Mouse (Mus musculus) neutrophil, adult 5-6 weeks (primary cell): ENCODE measurements around the gene Unc5c. TPM values are rescaled to one million over a fixed set of nuclear protein-coding genes. Genes with fewer than 3 reads are reported as not detected.

Source experiments
- ATAC-seq: fragments of 151-379, 151-347 bp; 2 replicates; pipeline ENCODE4 v1.8.0; 2017; ENCODE audit warnings: mild to moderate bottlenecking, moderate TSS enrichment; ENCODE audit not compliant: insufficient number of reproducible peaks, poor library complexity, low FRiP score, severe bottlenecking; ENCODE audit errors: extremely low read depth
- total RNA-seq: library from RNA; stranded (forward); fragments of 200-1000 nt; gene quantifications from 2 replicates; pipeline ENCODE4 v1.2.3, GENCODE M21; 2017

Gene Unc5c
- total RNA-seq, 1 experiment from 2014 or later = 0.12 TPM

DNA sequence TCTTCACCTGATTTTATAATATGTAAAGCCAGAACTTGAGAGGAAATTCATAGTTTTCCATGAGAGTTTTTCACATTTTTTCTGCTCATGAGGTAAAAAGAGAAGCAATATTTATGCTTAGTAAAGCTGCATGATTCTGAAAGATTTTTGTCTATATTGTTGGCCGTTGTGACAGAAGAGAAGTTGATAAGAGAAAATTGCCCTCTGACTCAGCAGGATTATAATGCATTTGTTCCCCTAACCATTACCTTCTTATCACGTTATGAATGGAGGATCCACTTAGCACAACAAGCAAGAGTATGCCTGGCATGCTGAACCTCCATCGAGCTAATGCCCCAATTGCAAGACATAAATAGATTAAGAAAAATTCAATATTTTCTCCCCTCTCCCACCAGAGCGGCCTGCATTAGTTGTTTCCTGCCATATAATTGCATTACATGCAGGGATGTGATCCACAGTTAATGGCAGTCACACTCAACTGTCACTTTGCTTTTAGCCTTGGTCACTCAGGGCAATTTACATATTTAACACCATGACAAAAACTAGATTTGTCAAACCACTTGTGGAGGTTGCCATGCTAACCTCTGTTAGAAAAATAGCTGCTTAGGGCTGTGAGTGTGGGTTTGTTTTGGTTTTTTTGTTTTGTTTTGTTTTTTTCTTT is 37.0 kb downstream of the Unc5c start:
- ATAC-seq = no peak

DNA sequence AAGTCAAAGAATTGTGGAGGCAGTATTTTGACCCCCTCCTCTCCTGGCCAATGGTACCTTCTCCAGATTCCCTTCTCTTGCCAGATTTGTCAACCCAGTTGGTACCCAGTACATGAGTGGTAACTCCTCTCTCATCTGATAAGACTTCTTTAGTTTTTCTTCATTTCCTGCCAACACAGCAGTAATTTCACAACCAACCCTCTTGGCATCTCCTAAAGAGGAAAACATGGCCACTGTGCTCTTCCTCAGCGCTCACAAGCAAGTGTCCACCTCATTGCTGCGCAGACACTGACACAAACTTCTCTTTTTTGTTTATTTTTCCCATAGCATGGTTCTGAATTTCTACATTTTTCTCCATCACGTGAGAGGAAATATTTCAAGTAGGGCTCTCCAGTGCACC is 38.3 kb downstream of the Unc5c start:
- no peak for ATAC-seq

DNA sequence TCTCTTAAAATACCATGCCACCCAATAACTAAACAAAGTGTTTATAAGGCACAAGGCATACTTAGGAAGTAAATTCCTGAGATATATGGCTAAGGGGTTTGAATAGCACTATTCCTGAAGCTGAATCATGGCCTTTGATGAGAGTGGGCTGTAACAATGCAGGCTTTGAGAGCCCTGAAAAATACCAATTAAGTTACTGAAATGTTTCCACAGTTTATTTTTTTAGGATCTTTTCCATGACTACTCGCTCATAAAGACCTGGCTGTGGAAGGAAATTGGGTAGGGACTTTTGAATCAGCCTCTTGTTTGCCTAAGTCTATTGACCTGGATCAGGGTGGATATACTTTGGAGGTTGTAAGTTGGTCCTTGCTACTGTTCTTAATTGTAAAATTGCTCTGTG is 44.8 kb downstream of the Unc5c start:
- ATAC-seq = no peak

DNA sequence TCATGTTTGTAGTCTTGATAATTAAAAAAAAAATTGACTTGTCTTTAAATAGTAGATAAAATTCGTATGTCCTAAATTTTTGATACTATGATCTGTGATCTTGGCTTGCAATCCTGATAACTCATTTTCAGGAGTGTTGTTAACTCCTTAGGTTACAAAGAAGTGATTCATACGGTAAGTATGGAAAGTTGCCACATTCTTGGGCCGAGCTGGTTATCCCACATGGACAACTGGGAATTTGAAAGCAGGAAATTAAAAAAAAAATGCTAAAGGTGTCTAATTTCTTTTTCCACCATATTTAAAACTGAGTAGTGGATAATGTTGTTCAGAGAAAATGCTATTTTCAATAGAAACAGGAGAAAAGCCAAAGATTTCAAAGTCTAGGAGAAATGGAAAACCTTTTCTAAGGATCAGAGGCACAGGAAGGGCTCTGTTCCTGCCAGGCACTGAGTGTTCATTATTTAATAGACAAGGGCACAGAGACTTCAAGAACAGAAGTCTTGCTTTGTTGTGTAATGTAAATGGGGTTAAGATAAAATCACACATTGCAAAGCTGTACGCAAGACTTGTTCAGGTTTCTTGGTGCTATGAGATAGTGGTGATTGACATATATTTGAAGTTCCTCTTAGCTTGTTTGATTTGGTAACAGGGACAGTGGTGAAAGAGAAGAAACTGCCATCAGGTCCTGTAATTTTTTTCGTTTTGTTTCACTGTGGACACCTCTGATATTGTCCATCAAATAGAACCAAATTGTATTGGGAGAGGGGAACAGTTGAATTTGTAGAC is 46.4 kb downstream of the Unc5c start:
- ATAC-seq = no peak

DNA sequence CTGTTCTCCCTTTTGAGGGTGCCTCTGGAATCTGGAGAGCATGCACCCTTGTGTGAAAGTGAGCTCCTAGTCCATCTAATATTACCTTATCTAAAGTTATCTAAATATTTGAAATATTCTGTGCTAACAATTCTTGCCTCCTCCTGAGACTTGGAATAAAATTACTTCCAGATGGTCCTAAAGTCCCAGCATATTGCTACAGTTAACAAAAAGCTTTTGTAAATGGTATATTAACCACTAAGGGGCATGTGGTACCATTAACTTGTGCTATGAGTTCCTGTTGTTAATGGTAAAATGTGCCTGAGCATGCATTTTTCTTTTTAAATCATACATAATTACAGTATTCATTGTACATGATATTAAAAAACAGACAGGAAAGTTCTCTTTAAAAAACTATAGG is 63.7 kb downstream of the Unc5c start:
- no peak for ATAC-seq

DNA sequence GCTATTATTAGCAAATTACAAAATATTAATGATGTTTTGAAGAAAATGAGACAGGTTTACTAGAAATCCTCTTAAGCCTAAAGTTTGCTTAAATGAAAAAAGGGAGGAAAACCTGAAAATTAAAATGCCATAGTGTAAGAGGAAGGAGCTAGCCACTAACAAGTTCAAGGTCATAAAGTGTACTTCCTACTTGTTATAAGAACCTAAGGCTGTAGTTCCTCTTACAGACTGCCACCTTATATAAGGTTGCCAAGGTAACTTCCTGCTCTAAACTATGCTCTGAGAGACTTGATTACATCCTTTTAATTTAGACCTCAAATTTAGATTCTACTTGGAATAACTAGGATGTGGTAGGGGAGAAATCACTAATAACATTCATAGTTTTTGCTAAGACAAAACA is 64.6 kb downstream of the Unc5c start:
- no peak for ATAC-seq

DNA sequence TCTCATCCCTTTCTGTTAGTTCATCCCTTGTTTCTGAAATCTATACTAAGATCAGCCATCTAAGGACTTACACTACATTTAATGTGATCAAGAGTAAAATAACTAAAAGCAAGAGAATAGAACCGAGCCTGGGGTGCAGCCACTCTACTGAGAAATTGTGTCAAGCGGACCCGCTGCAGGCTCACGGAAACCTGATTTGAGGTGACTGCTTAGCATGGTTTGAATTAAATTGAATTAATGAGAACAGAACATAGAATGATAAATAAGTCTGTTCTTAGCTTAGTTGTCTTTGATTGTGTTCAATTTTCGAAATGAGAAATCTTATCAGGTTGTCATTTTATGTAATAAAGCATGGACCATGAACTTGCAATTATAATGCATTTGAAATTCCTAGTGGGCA is 68.8 kb downstream of the Unc5c start:
- ATAC-seq = no peak

DNA sequence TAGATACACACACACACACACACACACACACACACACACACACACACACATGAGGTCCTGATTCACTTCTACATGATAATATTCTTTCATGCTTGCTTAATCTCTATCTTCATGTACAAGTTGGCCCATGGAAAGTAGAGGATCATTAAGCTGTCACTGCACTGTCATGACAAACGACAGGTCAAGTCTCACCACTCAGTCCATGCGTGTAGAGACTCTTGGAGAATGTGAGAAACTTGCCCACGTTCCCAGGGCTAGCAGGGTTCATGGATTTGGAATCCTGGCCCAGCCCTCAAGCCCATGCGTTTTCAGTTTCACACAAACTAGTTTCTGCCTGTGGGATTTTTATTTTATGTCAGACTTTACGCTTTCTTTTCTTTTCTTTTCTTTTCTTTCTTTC is 71.8 kb downstream of the Unc5c start:
- ATAC-seq = no peak

DNA sequence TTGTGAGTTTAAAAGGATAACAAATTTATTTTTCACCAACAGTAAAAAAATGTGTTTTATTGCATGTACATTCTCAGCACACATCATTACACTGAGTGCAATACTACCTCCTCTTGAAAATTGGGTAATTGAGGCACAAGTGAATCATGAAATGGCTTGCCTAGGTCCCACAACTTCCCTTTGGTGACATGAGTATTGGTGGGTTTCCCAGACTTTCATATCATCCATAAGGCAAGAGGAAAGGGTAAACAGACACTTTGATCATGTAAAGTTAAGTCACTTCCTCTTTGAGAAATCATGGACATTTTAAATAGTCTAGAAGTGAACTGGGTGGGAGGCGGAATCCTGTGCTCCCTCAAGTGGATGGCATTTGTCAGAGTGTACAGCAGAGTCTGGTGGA is 73.1 kb downstream of the Unc5c start:
- no peak for ATAC-seq

DNA sequence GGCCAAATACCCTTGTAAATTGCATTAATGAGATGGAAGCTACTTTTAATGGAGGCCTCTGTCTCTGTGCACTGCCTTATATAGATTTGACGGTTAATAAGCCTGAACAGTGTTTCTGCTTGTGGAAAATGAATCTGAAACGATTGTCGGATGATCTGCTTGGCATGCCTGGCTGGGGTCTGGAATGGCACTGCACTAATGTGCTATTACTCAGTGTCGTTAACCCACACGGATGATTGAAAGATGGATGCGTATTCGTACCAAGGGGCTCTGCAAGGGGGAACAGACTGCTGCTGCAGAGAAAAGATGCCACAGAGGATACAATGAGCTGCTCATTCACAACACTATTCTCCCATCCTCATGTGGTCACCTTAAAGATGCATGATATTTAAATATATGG is 75.7 kb downstream of the Unc5c start:
- no peak for ATAC-seq

DNA sequence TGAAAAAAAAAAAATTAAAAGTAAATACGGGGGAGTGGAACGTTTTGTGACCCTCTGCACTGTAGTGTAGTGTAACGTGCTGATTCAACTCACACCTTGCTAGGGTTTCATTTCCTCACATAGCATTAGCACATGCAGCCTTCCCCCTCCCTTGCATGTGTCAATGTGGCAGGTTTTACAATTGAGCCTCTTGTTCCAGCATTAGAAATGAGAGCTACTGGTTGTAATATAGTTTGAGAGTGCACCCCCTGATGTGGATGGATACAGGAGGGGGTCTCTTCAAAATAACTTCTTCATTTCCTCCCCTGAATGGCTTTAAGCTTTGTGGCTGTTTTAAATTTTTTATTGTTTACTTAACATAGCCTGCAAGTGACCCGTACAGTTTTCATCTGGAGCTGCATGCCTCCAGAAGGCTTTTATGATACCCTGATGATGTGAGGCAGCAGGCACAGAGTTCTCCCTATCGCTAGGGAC is 82.4 kb downstream of the Unc5c start:
- ATAC-seq = no peak

DNA sequence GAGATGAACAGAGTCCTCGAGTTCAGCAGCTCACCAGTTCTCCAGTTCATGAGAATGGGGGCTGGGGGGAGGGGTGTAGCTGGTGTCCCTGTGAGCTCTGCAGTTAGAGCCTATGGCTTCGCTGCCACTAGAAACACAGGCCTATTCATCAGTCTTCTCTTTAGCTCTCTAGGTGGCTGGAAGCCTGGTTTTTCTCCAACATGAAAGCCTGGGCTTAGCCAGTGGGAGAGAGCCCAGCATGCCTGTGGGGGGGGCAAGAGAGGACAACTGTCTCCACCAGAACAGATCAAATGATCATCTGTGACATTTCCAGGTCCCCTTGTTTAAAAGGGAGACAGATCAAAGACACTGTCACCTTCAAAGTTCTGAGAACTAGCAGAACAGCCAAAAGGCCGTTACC is 84.6 kb downstream of the Unc5c start:
- no peak for ATAC-seq

DNA sequence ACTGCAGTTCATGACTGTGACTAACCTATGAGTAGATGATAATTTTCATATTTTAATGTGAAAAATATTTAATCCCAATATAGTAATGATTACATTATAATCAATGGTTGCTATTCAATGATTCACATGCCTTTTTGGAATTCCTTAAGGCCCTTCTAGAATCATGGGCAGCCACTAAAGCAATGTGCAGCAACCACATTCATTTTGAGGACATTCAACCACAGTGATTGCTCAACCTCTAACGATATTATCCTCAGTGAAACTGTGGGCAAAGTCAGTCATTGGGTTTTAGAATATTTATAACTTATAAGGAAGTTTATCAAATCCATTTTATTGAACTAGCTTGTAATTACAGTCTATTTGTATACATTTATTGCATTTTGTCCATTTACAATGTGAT is 87.9 kb downstream of the Unc5c start:
- ATAC-seq = no peak

DNA sequence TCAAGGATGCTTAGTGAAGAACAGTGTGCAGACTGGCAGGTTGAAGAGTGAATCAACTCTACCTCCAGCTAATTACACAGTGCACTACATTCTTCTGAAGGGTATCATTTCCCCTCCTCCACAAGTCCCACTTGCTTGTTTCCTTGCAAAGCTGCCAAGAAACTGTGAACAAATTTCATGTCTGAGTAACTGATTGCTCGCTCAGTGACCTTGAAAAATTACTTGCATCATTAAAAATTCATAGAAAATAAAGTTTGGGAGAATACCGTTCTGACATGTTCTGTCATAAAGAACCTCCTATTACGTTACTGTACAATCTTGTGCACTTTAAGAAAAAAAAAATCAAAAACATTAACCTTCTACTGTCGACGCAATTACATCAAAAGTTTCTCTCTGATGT is 92.1 kb downstream of the Unc5c start:
- no peak for ATAC-seq

DNA sequence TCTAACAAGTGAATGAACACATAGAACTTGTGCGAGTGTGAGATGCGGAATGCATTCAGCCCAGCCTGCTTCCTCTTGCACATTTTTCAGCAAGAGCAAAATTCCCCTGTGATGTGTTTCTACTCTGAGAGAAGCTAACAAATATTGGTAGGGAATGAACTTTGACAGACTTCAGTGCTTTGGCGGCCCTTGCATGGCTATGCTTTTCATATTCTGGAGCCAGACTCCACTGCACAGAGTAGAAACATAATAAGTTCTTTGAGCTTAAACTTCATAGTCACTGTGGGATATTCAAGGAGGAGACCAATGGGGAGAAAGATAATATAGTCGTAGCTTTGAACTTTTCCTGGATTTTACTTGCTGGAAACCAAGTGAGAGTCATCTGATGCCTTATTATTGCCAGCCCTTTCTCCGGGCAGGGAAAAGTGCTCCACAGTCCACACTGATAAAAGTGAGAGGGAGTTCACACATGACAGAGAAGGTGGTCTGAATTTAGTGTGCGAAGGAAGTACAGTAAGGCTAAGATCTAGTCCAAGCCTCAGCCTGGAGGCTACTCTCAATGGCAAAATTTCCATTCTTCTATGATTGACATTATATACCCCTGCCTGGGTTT is 110.2 kb downstream of the Unc5c start:
- no peak for ATAC-seq

DNA sequence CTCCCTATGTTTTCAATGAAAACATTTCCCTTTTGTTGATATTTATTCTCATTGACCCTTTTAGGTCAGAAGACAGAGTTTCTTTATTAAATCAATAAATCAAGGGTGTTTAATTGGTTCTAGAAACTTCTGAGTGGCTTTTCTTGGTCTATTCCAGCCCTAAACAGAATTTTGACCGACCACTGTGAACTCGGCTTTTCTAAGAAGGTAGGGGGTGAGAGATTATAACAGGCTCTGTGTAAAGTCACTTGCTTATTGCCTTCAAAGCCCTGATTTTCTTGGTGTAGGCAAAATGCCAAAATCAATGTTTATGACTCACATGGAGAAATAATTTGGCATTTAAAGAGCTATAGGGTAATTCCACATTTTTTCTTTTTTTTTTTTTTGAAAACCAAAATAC is 112.4 kb downstream of the Unc5c start:
- no peak for ATAC-seq

DNA sequence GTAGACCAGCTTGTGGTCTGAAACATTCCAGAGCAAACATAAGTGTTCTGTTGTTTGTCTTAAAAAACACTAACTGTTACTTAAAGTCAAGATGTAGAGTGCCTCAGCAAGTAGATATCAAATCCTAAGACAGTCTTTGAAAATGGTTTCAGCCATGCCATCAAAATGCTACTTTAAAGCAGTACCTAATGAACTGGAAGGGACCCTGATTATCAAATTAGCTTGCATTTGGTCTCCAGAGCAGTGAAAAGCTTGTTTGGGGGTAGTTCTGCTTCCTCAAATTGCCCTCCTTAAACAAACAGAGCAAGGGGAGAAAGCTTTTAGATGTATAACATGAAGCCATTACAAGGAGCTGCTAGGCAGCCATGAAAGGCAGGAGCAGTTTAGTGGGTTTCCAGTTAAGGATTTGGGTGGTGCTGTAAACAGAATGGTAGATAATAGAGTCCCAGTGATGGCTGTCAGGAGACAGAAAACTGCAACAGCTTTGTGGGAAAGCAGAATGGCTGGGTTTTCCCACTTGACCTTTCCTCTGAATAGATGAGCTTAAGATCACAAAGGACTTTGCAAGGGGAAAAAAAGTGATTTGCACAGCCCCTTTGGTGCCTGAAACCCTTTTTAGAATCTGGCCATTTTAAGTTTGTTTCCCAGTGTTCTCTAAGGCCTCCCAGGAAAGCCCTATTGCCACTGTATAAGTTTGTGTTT is 116.3 kb downstream of the Unc5c start:
- no peak for ATAC-seq

DNA sequence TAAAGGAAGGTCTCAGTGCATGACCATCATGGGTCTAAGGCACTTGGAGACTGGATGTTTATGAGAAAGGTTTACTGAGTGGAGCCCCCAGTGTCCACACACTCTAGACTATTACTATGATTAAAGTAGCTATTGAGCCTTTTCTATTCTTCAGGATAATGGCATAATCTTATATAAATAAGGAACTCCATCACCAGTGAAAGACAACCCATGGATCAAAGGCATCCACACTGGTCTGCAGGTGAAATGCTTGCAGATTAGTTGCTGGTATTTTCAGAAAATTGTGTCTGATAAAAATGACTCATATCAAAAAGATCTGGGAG is 116.8 kb downstream of the Unc5c start:
- ATAC-seq = no peak

DNA sequence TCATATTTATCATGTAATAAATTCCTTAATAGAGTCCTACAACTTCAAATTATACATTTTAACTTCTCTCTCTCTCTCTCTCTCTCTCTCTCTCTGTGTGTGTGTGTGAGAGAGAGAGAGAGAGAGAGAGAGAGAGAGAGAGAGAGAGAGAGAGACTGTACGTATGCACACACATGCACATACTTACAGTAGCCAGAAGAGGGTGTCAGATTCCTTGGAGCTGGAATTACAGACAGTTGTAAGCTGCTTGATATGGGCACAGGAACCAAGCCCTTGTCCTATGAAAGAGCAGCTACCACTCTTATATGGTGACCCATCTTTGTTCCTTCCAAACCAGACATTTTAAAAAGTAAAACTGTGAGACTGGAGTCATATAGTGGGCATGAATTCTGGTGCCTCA is 118.2 kb downstream of the Unc5c start:
- no peak for ATAC-seq
